ENCODE assay signal across 8 mouse cellular contexts in genomic region chr5:57717906-57718875, GRCm38 (mm10). TPM values are rescaled to one million over a fixed set of nuclear protein-coding genes. Genes with fewer than 3 reads are reported as not detected.
DNase-seq lines count a peak whose midpoint lies in the region; ATAC-seq and TF ChIP-seq lines count a peak whose summit lies in the region.

TSS of gene Pcdh7 (plus strand) at chr5:57717967.

- POLR2A ChIA-PET in Patski (lab: Charles Lee), result interaction anchor here (0.6 to 1.4 kb wide), 12 partner anchors 10 to 429 kb away, joined by 3 to 8 read pairs (median 4); no protein-coding TSS in a partner anchor

- no peaks in the 10 kb centered on the region for H3K27me3 ChIP-seq in Patski
- peaks cover 3% of the 10 kb centered on the region; the same call in 1 of the 2 replicates for H3K27me3 ChIP-seq in cerebellum, adult 2 months (ENCODE audit: control insufficient read depth, insufficient read depth, low read length)

- peak within 1 kb of the TSS; percentile 96 for H3K4me3 ChIP-seq in cerebellum, adult 2 months (replicated peaks; ENCODE audit: insufficient read depth, low read depth, low read length)

- peaks cover 9% of the 10 kb centered on the region; the same call in 1 of the 2 replicates for H3K4me1 ChIP-seq in cerebellum, adult 2 months (ENCODE audit: control insufficient read depth, insufficient read depth, low read length)

- in situ Hi-C loops in Patski (cut with MboI; ENCODE audit: low pct_unique_long_range_greater_than_20kb), result loop anchor here (5.0 kb wide), 1 partner anchor 149 kb away; no protein-coding TSS in a partner anchor

- TF ChIP-seq CTCF in Patski (IDR thresholded peaks at IDR 0.05), result no peak
- no peak for TF ChIP-seq CTCF in cerebellum, adult 2 months (IDR thresholded peaks at IDR 0.05; ENCODE audit: borderline replicate concordance, insufficient read depth, low read depth, low read length)

- peak; percentile 13 for ATAC-seq in Patski

- DNase-seq in Patski (ENCODE audit: low read depth, low spot score), result no peak
- DNase-seq in cerebellum, adult 2 months, result peak; percentile 51 to 57
- DNase-seq in forelimb bud, embryonic 11.5 days (ENCODE audit: low read depth, low spot score), result peak; percentile 65
- DNase-seq in heart, postnatal 14 days, result peak; percentile 43 to 55
- peak; percentile 20 for DNase-seq in layer of hippocampus, adult 9-11 months
- peak; percentile 4 for DNase-seq in lung, postnatal 10 days
- DNase-seq in retina, postnatal 7 days (ENCODE audit: low read depth, low spot score), result peak; percentile 27
- DNase-seq in urinary bladder, postnatal 36 days (ENCODE audit: low spot score in 2 of 2), result peak; percentile 60

- H3K27ac ChIP-seq in cerebellum, adult 2 months (ENCODE audit: insufficient read depth, low read length), result peak within 1 kb of the TSS; percentile 15; the same call in 1 of the 2 replicates

- no peak for TF ChIP-seq POLR2A in cerebellum, adult 2 months (IDR thresholded peaks at IDR 0.05; ENCODE audit: borderline replicate concordance, insufficient read depth, low read length)

- intact Hi-C loops in heart, postnatal 14 days (cut with DNase I), result loop anchor here (5.0 to 10.0 kb wide), 4 partner anchors 39 to 1019 kb away; no protein-coding TSS in a partner anchor

- CTCF ChIA-PET in Patski (lab: Charles Lee), result interaction anchor here (0.6 to 2.0 kb wide), 5 partner anchors 8 to 1019 kb away, joined by 3 to 9 read pairs (median 3); no protein-coding TSS in a partner anchor

- under 1% methylated on average over 70 of the region's 70 CpGs for WGBS in cerebellum, adult 2 months

RNA-seq across cellular contexts. Expression of gene Pcdh7, which starts in this region (rescaled TPM):
- polyA plus RNA-seq in Patski (2021), result 139 TPM
- polyA plus RNA-seq in cerebellum, adult 2 months (2012; rRNA removed), result 20.2 and 21.6 TPM in 2 replicates
- total RNA-seq in heart, postnatal 14 days (2021), result 100 to 1,000 TPM; 113 to 135 TPM
